Mouse (Mus musculus) kidney, embryonic 15.5 days (tissue): Measurements from ENCODE around the gene Kank4. TPM values are rescaled to one million over a fixed set of nuclear protein-coding genes. Genes with fewer than 3 reads are reported as not detected.

Experiments used
- ATAC-seq: fragments of 200-750 bp; cut with Nextera tagmentation; replicated peaks from 2 replicates; pipeline ENCODE4 v1.8.0; 2017; ENCODE audit warnings: moderate TSS enrichment; ENCODE audit not compliant: low FRiP score
- H3K27ac ChIP-seq: fragments of 300-500 bp; sonication (generic); 2 replicates; pipeline ENCODE4 v1.5.1; 2015; ENCODE audit warnings: mild to moderate bottlenecking, inconsistent platforms
- H3K27me3 ChIP-seq: fragments of 300-500 bp; sonication (generic); 2 replicates; pipeline ENCODE4 v1.6.1; 2015; ENCODE audit warnings: inconsistent platforms
- H3K36me3 ChIP-seq: fragments of 300-500 bp; sonication (generic); 2 replicates; pipeline ENCODE4 v1.6.1; 2015; ENCODE audit warnings: inconsistent platforms
- H3K4me1 ChIP-seq: fragments of 300-500 bp; sonication (generic); 2 replicates; pipeline ENCODE4 v1.6.1; 2015; ENCODE audit warnings: inconsistent platforms
- H3K4me2 ChIP-seq: fragments of 300-500 bp; sonication (generic); 2 replicates; pipeline ENCODE4 v1.6.1; 2015; ENCODE audit warnings: moderate library complexity, mild to moderate bottlenecking, inconsistent platforms
- H3K4me3 ChIP-seq: fragments of 300-500 bp; sonication (generic); replicated peaks from 2 replicates; pipeline ENCODE4 v1.5.1; 2015; ENCODE audit warnings: mild to moderate bottlenecking, inconsistent platforms
- H3K9ac ChIP-seq: fragments of 300-500 bp; sonication (generic); 2 replicates; pipeline ENCODE4 v1.6.1; 2015; ENCODE audit warnings: mild to moderate bottlenecking, inconsistent platforms
- H3K9me3 ChIP-seq: fragments of 300-500 bp; sonication (generic); replicated peaks from 2 replicates; pipeline ENCODE4 v1.6.1; 2016; ENCODE audit warnings: inconsistent platforms
- WGBS: fragments of 180-500 bp; shearing (Covaris S2); methylation state at CpG from one replicate; pipeline ENCODE4 v1.1.7; 2015; ENCODE audit warnings: mixed read lengths; 5-methylcytosine and 5-hydroxymethylcytosine counted together
- polyA plus RNA-seq: library from polyadenylated mRNA; unstranded; fragments of >200 nt; fragmentation: Nextera tagmentation; extraction: Ambion mirVana; gene quantifications from 2 replicates; pipeline ENCODE4 v1.2.1, GENCODE M21; 2015

Kank4 gene
- polyA plus RNA-seq, 1 experiment from 2014 or later, result 2.0 TPM

DNA sequence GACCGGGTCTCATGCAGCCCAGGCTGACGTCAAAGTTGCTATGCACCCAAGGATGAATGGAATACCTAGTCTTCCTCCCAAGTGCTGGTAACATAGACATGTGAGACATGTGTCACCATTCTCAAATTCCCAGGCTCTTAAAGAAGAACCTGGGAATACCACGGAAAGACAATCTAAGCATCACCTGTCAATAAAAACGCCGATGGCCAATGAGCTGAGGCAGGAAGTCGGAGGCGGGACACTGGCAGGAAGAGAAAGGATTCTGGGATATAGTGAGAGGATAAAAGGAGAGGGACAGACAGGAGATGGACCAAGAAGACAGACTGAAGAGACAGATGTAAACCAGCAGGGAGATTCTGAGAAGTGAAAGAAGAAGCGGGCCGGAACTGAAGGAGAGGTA is 23.9 kb downstream of the Kank4 start:
- H3K9ac ChIP-seq, result no peak overlapping the region
- no peak for ATAC-seq
- WGBS, result 93% methylated on average over 9 of the region's 9 CpGs
- H3K4me2 ChIP-seq, result no peak overlapping the region
- no peaks in the 10 kb centered on the region for H3K36me3 ChIP-seq
- H3K4me1 ChIP-seq, result peaks cover 42% of the 10 kb centered on the region
- no peaks in the 10 kb centered on the region for H3K27me3 ChIP-seq
- H3K9me3 ChIP-seq, result no peaks in the 10 kb centered on the region
- H3K4me3 ChIP-seq, result no peak overlapping the region
- H3K27ac ChIP-seq, result no peak overlapping the region

DNA sequence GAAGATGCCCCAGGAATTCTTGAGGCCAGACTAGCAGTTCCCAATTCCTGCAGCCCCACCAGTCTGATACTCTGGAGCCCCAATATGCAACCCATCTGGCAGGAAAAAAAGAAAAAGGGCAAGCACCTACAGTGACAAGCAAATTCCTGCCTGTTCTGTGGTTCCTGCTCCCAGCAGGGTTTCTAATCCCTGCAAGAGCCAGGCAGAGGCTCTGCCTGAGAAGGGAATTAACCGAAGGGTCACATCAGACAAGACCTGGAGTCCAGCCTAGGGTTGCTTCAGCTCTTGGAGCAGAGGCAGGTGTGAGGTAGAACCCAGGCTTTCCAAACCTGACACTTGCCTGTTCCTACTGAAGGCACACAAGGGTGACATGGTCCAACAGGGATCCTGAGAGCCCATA is 26.6 kb downstream of the Kank4 start:
- Histone ChIP-seq H3K9me3 (no peaks in the 10 kb centered on the region), H3K27me3 (no peaks in the 10 kb centered on the region), H3K36me3 (no peaks in the 10 kb centered on the region), H3K4me2 (no peak overlapping the region), H3K9ac (no peak overlapping the region), H3K4me1 (peaks cover 23% of the 10 kb centered on the region), H3K27ac (peak overlapping the region; percentile 57), H3K4me3 (no peak overlapping the region)
- ATAC-seq, result no peak
- 62% methylated on average over 1 of the region's 1 CpGs for WGBS

- Histone ChIP-seq H3K27me3 (no peaks in the 10 kb centered on the region), H3K27ac (peak overlapping the region; percentile 57), H3K9me3 (no peaks in the 10 kb centered on the region), H3K36me3 (0 out of 2 replicates have a peak, but pooled peaks cover 2% of the 10 kb centered on the region), H3K4me1 (peaks cover 18% of the 10 kb centered on the region), H3K4me3 (peak overlapping the region; percentile 31), H3K4me2 (peak overlapping the region; percentile 59), H3K9ac (0 out of 2 replicates have a peak overlapping the region, but pooled peaks have one; percentile 14)
- 4% methylated on average over 10 of the region's 10 CpGs for WGBS
- ATAC-seq, result peak; percentile 66
Measured at GRCm38 (mm10) chr4:98789861-98790311, 27.5 kb downstream of the Kank4 start.

DNA sequence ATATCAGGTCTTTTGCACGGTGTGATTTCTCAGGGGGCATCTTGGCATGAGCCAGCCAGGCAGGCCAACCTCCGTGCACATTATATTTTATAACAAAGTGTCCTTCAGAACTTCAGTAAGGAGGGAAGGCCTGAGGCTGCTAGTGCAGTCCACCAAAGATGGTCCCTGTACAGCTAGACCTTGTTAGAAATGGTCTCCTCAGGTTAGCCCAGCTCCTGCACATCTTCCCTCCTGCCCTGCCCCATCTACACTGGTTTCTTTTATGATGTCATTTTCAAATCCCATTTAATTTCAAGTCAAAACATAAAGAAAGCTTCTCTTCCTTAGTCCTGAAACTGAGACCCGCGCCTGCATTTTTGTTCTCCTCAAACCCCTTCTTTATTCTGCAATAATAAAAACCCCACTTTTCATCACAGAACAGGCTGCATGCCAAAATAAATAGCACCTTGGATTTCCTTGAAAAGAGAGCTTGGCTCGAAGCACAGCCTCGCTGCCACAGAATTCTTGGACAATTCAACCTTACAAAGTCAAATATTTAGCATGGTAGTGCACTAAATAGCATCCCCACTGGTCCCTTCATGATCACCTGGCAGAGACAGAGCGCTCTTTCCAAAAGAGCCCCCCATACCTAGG is 28.1 kb downstream of the Kank4 start:
- no peak for ATAC-seq
- Histone ChIP-seq H3K27ac (peak overlapping the region; percentile 57), H3K27me3 (no peaks in the 10 kb centered on the region), H3K4me2 (peak overlapping the region; percentile 59), H3K4me3 (peak overlapping the region; percentile 31), H3K36me3 (peaks cover 9% of the 10 kb centered on the region; the same call in 1 of the 2 replicates), H3K4me1 (peaks cover 15% of the 10 kb centered on the region), H3K9ac (no peak overlapping the region), H3K9me3 (no peaks in the 10 kb centered on the region)
- 63% methylated on average over 7 of the region's 7 CpGs for WGBS

- Histone ChIP-seq H3K4me2 (no peak overlapping the region), H3K36me3 (peaks cover 13% of the 10 kb centered on the region; the same call in 1 of the 2 replicates), H3K4me3 (no peak overlapping the region), H3K27me3 (no peaks in the 10 kb centered on the region), H3K27ac (no peak overlapping the region), H3K4me1 (peaks cover 15% of the 10 kb centered on the region), H3K9ac (no peak overlapping the region), H3K9me3 (no peaks in the 10 kb centered on the region)
- no peak for ATAC-seq
- 30% methylated on average over 3 of the region's 3 CpGs for WGBS
Measured at GRCm38 (mm10) chr4:98786281-98786680, 31.1 kb downstream of the Kank4 start.

DNA sequence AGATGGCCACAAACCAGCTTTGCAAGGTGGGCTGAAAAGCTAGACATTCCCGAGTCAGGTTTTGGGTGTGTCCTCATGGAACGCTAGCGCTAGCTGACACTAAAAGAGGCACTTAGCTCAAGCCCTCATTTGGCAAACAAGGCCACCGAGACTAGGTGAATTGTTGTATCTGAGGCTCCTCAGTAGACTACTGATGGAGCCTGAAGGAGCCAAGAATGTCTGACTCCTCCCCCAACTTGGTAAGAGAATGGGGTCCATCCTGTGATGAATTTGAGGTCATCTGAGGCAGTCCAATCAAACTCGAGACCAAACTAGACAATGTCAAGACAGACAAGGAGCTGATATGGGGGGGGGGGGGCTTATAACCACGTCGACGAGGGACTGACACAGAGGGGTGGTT is 31.5 kb downstream of the Kank4 start:
- Histone ChIP-seq H3K27ac (no peak overlapping the region), H3K4me1 (peaks cover 14% of the 10 kb centered on the region), H3K36me3 (peaks cover 13% of the 10 kb centered on the region; the same call in 1 of the 2 replicates), H3K4me2 (no peak overlapping the region), H3K9me3 (no peaks in the 10 kb centered on the region), H3K27me3 (no peaks in the 10 kb centered on the region), H3K9ac (no peak overlapping the region), H3K4me3 (no peak overlapping the region)
- no peak for ATAC-seq
- WGBS, result 37% methylated on average over 8 of the region's 8 CpGs

DNA sequence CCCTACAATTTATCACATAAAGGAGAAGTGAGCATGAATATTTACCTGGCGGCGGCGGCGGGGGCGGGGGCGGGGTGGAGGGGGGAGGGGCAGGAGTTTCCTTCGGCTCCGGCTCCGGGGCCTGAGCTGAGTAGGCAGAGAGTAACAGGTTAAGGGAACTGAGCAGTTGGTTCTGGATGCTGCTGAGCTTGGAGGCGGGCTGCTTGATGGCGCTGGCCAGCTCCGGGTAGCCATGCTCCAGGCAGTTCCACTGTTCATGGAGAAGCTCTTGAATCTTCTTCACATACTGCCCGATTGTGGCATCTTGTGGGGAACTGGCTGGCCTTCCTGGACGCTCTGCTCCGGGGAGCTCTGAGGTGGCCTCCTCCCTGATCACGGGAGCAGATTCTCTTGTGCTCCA is 39.1 kb downstream of the Kank4 start:
- no peak overlapping the region for H3K9ac ChIP-seq
- H3K9me3 ChIP-seq, result no peaks in the 10 kb centered on the region
- H3K4me3 ChIP-seq, result no peak overlapping the region
- WGBS, result 15% methylated on average over 16 of the region's 16 CpGs
- H3K27ac ChIP-seq, result no peak overlapping the region
- peaks cover 3% of the 10 kb centered on the region; the same call in 1 of the 2 replicates for H3K27me3 ChIP-seq
- peaks cover 16% of the 10 kb centered on the region for H3K36me3 ChIP-seq
- H3K4me2 ChIP-seq, result peak overlapping the region; percentile 24
- ATAC-seq, result 0 out of 2 replicates have a peak, but pooled peaks have one; percentile 7
- peaks cover 20% of the 10 kb centered on the region for H3K4me1 ChIP-seq

- Histone ChIP-seq H3K4me2 (no peak overlapping the region), H3K9me3 (no peaks in the 10 kb centered on the region), H3K4me1 (peaks cover 20% of the 10 kb centered on the region), H3K4me3 (no peak overlapping the region), H3K27me3 (peaks cover 3% of the 10 kb centered on the region; the same call in 1 of the 2 replicates), H3K36me3 (peaks cover 21% of the 10 kb centered on the region), H3K27ac (no peak overlapping the region), H3K9ac (no peak overlapping the region)
- ATAC-seq, result no peak
- 73% methylated on average over 6 of the region's 6 CpGs for WGBS
Measured at GRCm38 (mm10) chr4:98777464-98777863, 39.9 kb downstream of the Kank4 start.

DNA sequence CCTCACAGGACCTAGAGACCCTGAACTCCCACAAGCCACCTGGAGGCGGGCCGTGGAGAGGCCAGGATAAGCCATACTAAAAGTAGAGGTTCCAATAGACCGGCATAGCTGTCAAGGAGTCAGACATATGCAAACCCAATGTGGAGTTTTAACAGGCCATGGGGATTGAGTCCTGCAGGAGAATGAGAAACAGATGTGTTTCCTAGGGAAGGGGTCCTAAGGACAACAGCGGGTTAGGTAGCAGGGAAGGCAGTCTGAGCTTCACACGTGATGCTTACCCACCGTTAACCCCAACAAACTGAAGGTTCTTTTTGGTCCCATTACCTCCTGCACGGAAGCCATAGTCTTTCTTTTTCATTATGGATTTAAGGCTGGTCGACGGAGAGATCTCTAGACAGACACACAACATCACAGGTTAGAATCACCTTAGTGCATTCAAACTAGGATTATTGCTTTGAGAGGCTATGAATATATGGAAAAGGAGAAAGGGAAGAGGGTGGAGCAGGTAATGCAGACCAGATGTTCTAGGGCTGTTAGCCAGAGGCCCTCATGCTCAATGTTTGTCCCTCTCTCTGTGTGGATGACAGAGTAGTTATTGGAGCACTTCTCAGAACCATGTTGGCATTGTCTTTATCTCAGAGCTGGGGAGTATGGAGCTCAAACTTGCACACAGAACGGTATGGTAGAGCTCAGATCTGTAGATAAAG is 40.5 kb downstream of the Kank4 start:
- H3K27me3 ChIP-seq, result peaks cover 3% of the 10 kb centered on the region; the same call in 1 of the 2 replicates
- H3K9ac ChIP-seq, result no peak overlapping the region
- no peak overlapping the region for H3K4me3 ChIP-seq
- H3K4me2 ChIP-seq, result no peak overlapping the region
- H3K36me3 ChIP-seq, result peaks cover 21% of the 10 kb centered on the region
- no peaks in the 10 kb centered on the region for H3K9me3 ChIP-seq
- H3K4me1 ChIP-seq, result peaks cover 20% of the 10 kb centered on the region
- 81% methylated on average over 10 of the region's 10 CpGs for WGBS
- no peak overlapping the region for H3K27ac ChIP-seq
- no peak for ATAC-seq

DNA sequence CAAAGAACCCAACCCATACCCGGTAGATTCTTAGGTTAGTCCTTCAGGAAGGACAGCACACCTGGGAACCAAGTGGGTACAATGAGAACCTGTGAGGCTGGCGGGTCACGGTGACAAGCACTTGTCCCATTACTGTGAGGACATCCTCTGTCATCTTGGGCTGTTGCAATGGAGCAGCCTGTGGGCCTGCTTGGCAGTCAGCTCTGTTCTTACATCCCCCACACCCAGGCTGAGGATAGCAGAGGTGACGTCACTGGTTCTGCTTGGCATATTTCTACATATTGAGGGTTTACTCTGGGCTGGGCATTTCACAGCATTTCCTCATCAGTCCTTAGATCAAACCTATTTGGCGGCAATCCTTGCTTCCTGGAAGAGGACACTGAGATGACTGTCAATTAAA is 43.6 kb downstream of the Kank4 start:
- H3K27ac ChIP-seq, result no peak overlapping the region
- no peaks in the 10 kb centered on the region for H3K9me3 ChIP-seq
- no peak for ATAC-seq
- no peak overlapping the region for H3K9ac ChIP-seq
- peaks cover 26% of the 10 kb centered on the region for H3K36me3 ChIP-seq
- peaks cover 9% of the 10 kb centered on the region for H3K4me1 ChIP-seq
- H3K27me3 ChIP-seq, result no peaks in the 10 kb centered on the region
- H3K4me2 ChIP-seq, result no peak overlapping the region
- 92% methylated on average over 5 of the region's 5 CpGs for WGBS
- H3K4me3 ChIP-seq, result no peak overlapping the region

DNA sequence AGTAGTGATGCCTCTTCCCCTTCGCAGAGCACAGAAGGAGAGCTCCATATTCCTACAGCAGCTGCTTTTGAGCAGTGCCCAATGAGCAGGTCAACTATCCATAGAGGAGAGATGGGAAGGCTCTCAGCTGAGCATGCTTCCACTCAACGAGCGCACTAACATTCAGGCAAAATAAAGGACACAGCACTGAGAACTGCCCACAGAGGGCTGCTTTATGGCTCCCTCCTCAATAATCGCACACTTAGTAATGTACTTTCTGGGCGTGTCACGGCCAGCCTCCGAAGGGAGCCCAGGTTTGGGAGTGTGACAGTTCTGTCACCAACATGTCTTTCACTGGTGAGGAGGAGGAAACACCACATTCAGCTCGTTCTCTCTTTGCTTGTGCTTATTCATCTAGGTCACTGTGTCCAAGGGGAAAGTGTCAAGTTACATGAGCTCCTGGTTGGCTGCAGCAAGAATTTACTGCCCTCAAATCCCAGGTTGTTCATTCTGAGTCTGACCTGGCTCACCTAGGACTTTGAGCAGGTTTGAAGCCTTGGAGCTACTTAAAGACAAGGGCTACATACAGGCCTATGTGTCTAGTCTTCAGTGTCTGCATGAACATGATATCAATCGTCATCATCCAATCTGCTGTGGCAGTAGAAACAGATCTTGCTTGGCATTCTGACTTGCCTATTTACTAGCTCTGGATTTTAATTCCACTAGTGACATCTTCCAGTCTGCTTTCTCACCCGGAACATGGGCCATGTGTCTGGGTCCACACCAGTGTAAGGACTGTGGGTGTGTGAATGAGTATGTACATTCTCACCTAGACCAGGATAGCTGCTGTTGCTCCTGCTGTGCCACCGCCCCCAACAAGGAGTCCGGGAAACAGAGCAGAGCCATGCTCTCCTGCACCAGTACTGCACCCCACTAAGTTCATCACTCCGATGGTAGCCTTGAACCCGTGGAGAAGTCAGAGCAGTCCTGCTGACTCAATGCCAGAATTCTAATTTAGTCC is 49.9 kb downstream of the Kank4 start:
- 0 out of 2 replicates have a peak, but pooled peaks cover 3% of the 10 kb centered on the region for H3K9me3 ChIP-seq
- H3K4me1 ChIP-seq, result peaks cover 11% of the 10 kb centered on the region
- peak; percentile 68 for ATAC-seq
- peaks cover 37% of the 10 kb centered on the region for H3K36me3 ChIP-seq
- 0 out of 2 replicates have a peak overlapping the region, but pooled peaks have one; percentile 9 for H3K4me2 ChIP-seq
- H3K9ac ChIP-seq, result no peak overlapping the region
- 49% methylated on average over 14 of the region's 14 CpGs for WGBS
- H3K27ac ChIP-seq, result peak overlapping the region; percentile 54; the same call in 1 of the 2 replicates
- no peak overlapping the region for H3K4me3 ChIP-seq
- H3K27me3 ChIP-seq, result no peaks in the 10 kb centered on the region
